Mouse (Mus musculus): ENCODE measurements at regions not wholly inside any gene's neighbourhood (a gene's known extent, or its start where the extent isn't known, plus 50 kb on each side); places are given as distances from the start of the nearest gene placed in this dataset.

- no peak overlapping the region for H3K4me3 ChIP-seq
- no peak overlapping the region for H3K27ac ChIP-seq
- no peak for TF ChIP-seq CTCF (conservative IDR thresholded peaks at IDR 0.05)
- no peak for DNase-seq (ENCODE audit: low spot score in 2 of 2)
Observed at GRCm38 (mm10) chr10:96924722-96925121, 307.9 kb downstream of the Btg1 start.

GRCm38 (mm10) chr10:96925771-96926170 lies 309.0 kb downstream of the Btg1 start:
- no peak overlapping the region for H3K27ac ChIP-seq
- TF ChIP-seq CTCF (conservative IDR thresholded peaks at IDR 0.05): no peak
- no peak for DNase-seq (ENCODE audit: low spot score in 2 of 2)
- no peak overlapping the region for H3K4me3 ChIP-seq

GRCm38 (mm10) chr10:96934661-96935060 lies 317.9 kb downstream of the Btg1 start:
- peak in 1 of 2 experiments; percentile 21 for DNase-seq (ENCODE audit: low spot score in 2 of 2)
- no peak overlapping the region for H3K4me3 ChIP-seq
- no peak overlapping the region for H3K27ac ChIP-seq
- peak; percentile 71 for TF ChIP-seq CTCF (conservative IDR thresholded peaks at IDR 0.05)

- Histone ChIP-seq H3K27ac (no peak overlapping the region), H3K4me3 (no peak overlapping the region)
- no peak for DNase-seq (ENCODE audit: low spot score in 2 of 2)
- no peak for TF ChIP-seq CTCF (conservative IDR thresholded peaks at IDR 0.05)
Observed at GRCm38 (mm10) chr10:96940887-96941518, 324.2 kb downstream of the Btg1 start.

GRCm38 (mm10) chr10:96944229-96944628 lies 327.4 kb downstream of the Btg1 start:
- no peak for TF ChIP-seq CTCF (conservative IDR thresholded peaks at IDR 0.05)
- no peak overlapping the region for H3K27ac ChIP-seq
- no peak overlapping the region for H3K4me3 ChIP-seq
- no peak for DNase-seq (ENCODE audit: low spot score in 2 of 2)

DNA sequence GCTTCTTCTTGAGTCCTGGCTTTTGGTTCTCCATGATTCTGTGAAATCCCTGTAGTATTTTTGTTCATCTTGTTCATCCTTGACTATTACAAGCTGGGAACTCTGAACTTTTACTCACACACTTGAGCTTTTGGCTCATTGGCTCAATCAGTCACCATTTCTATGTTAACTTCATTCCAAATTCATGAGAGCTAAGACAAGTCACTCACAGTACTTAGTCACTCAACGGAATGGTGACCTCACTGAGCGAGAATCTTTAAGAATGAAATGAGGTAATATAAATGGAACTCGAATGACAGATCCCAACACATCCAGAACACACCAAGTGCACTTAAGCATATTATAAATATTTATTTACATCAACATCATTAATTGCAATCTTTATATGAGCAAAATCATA lies 331.2 kb downstream of the Btg1 start:
- no peak overlapping the region for H3K27ac ChIP-seq
- DNase-seq (ENCODE audit: low spot score in 2 of 2): no peak
- no peak for TF ChIP-seq CTCF (conservative IDR thresholded peaks at IDR 0.05)
- no peak overlapping the region for H3K4me3 ChIP-seq

DNA sequence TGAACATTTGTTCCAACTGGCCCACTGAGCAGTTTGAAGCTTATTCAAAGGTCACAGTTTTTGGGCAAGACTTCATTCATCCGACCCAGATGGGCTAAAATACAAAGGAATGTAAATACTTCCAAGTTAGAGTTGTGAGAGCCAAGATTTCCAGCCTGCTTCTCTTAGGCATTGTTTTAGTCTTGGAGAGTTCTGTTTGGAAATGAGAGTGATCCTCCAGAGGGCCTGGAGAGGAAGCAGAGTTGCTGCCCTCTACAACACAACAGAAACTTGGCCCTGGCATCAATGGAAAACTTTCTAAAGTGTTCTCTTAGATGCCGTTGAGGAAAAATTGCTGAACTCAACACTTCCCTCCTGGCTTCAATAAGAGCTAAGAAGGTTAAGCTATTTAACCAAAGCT lies 332.1 kb downstream of the Btg1 start:
- Histone ChIP-seq H3K4me3 (no peak overlapping the region), H3K27ac (no peak overlapping the region)
- no peak for DNase-seq (ENCODE audit: low spot score in 2 of 2)
- no peak for TF ChIP-seq CTCF (conservative IDR thresholded peaks at IDR 0.05)

GRCm38 (mm10) chr10:96955036-96955775 lies 338.4 kb downstream of the Btg1 start:
- no peak for TF ChIP-seq CTCF (conservative IDR thresholded peaks at IDR 0.05)
- DNase-seq (ENCODE audit: low spot score in 2 of 2): no peak

GRCm38 (mm10) chr10:96955776-96956448 lies 339.1 kb downstream of the Btg1 start:
- Histone ChIP-seq H3K4me3 (peak overlapping the region; percentile 35), H3K27ac (peak overlapping the region; percentile 66)
- no peak for DNase-seq (ENCODE audit: low spot score in 2 of 2)
- no peak for TF ChIP-seq CTCF (conservative IDR thresholded peaks at IDR 0.05)

More at GRCm38 (mm10) chr10:96955036-96955775, 338.4 kb downstream of the Btg1 start:
- Histone ChIP-seq H3K4me3 (peak overlapping the region; percentile 35), H3K27ac (no peak overlapping the region)

DNA sequence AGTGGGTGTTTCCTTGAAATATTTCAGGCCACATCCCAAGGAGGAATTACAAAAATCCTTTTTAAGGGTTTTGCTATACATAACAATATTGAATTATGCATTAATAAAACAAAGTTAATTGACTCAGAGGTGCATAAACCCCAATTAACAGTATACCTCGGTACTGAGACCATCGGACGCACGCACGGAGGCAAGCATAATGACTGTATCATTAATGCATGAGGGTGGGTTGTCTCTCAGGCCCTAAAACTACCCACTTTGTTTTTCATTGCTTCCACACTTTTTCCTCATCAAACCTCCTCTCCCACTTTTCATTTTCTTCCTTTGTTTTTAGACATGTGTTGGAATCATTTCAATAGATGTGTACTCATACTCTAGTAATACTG lies 339.6 kb downstream of the Btg1 start:
- no peak for DNase-seq (ENCODE audit: low spot score in 2 of 2)
- Histone ChIP-seq H3K4me3 (no peak overlapping the region; the same call in 1 of the 2 replicates), H3K27ac (peak overlapping the region; percentile 66)
- TF ChIP-seq CTCF (conservative IDR thresholded peaks at IDR 0.05): no peak

DNA sequence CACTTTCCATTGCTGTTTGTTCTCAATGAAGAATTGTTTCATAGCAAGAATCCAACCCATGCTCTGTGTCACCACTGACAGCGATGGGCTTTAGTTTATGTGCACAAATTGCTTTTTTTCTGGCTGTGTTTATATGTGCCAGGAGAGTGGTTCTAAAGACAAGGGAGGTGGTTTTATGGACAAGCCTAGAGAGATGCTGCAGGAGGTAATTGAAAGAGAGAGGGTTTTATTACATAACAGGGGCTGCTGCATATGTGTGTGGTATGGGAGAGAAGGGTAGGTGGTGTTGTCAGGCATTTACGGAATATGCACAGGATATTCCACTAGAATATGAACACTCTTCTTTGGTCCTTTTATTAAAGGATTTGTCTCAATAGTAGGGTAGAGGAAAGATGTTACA lies 340.2 kb downstream of the Btg1 start:
- no peak for DNase-seq (ENCODE audit: low spot score in 2 of 2)
- Histone ChIP-seq H3K27ac (no peak overlapping the region), H3K4me3 (no peak overlapping the region)
- no peak for TF ChIP-seq CTCF (conservative IDR thresholded peaks at IDR 0.05)

DNA sequence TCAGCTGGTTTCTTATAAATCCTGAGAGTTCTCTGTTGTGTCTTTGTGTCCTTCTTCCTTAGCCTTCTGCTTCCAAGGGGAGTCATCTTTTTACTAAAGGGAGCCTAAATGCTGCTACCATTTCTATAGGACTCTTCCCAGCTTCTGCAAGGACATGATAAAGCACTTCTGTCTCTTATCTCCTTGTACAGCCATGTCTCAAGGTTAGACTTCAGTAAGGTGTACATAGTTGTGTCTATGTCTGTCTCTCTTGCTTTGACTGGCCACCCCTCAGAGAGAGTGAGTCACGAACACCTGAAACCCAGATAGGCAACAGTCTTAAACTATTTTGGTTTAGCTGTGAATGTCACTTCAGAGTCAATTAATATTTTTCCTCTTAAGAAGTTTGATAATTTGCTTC lies 353.0 kb downstream of the Btg1 start:
- Histone ChIP-seq H3K27ac (no peak overlapping the region), H3K4me3 (no peak overlapping the region)
- no peak for DNase-seq (ENCODE audit: low spot score in 2 of 2)
- no peak for TF ChIP-seq CTCF (conservative IDR thresholded peaks at IDR 0.05)

DNA sequence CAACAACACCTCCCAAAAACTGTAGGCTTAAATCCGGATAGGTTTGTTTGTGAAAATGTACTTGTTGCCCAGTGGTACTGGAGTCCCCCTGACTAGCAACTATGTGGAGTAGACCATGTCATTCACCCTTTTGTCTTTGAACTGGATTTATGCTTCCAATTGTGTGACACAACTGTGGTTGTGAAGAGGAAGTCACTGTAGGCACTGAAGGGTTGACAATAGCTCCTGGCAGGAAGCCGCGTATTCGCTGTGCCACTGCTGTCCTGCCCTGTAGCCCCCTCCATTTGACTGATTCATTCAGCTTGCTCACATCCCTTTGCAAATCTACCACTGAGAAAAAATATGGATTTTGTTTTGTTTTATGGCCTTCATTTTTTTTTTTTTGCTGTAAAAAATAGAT lies 353.9 kb downstream of the Btg1 start:
- DNase-seq (ENCODE audit: low spot score in 2 of 2): no peak
- Histone ChIP-seq H3K27ac (no peak overlapping the region), H3K4me3 (no peak overlapping the region)
- no peak for TF ChIP-seq CTCF (conservative IDR thresholded peaks at IDR 0.05)
